ENCODE assay signal across 12 mouse cellular contexts in the genomic region with DNA sequence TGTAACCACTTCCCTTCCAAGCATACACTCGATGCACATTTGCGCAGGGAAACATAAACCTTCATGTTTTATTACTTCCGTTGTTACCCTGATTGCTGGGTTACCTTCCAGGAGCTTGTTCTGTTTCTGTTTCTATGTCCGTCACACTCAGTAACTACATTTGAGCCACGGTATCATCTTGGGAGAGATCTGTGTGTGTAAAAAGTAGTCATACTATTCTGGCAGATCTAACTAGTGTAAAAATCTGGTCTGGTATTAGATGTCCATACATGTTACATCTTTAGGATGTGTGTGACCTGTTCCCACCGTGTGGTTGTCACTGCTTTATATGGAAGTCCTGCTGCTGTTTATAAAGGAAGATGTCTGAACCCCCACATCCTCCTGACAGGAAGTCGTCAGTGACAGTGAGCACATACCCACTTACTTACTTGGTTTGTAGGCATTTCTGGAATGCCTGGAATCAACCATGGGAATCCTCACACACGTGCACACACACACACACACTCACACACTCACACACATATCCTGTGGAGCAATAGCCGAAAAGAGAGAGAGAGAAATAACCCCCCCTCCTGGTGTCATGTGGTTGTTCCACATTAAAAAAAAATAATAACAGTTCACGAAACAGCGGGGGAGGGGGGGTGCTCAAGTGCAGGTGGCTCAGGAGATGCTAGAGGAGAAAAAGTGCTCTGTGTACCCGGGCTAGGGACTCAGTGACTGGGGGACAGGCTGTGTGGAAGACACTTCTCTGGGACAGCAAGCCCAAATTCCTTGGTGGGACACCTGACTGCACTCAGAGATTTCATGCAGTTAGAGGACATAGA.
A peak's percentile ranks its signal among the peaks of the same experiment; 100 is the strongest.
DNase-seq lines count a peak whose midpoint lies in the region.
"Had no signal": no experiment of that assay in that cellular context is flagged by ENCODE, and none has a peak within 500 bp of the region (broad histone marks: within the 10 kb centered on the region; RNA-seq: fewer than 3 reads in every experiment).

No protein-coding gene starts in this region.

- peak overlapping the region; percentile 61 for H3K27ac ChIP-seq in brown adipose tissue, adult 24 weeks (replicated peaks; ENCODE audit: low read depth, low read length)
- H3K27ac ChIP-seq: embryonic facial prominence, embryonic 15.5 days; hindbrain, embryonic 12.5 days had no signal

- peaks cover 6% of the 10 kb centered on the region; the same call in 1 of the 2 replicates for H3K4me1 ChIP-seq in brown adipose tissue, adult 24 weeks (ENCODE audit: control insufficient read depth, insufficient read depth, insufficient read length, low read length)

- no peak overlapping the region for H3K4me3 ChIP-seq in brown adipose tissue, adult 24 weeks (ENCODE audit: insufficient read depth, low read depth, low read length)
- H3K4me3 ChIP-seq: embryonic facial prominence, embryonic 15.5 days; hindbrain, embryonic 12.5 days had no signal

- peak; percentile 83 for DNase-seq in heart, adult 11 months
- no peak for DNase-seq in heart, postnatal 25 days (ENCODE audit: low spot score)
- DNase-seq in kidney, postnatal 10 days: peak; percentile 35
- DNase-seq in kidney, adult 8-10 months: no peak
- DNase-seq in splenic B cell, adult 2 months (ENCODE audit: low read depth, low spot score): peak; percentile 58
- no peak for DNase-seq in gastrocnemius, adult 8-10 months (ENCODE audit: low spot score in 2 of 2)
- no peak for DNase-seq in ovary, adult 18-20 months (ENCODE audit: low spot score)
- DNase-seq: cerebellum, adult 9-11 months; right cerebral cortex, postnatal 25 days had no signal

- intact Hi-C loops in heart, postnatal 25 days (cut with DNase I): no loop called here

- H3K36me3 ChIP-seq in splenic B cell, adult 2 months (ENCODE audit: control insufficient read depth, insufficient read depth, low read length, poor library complexity, severe bottlenecking): no peaks in the 10 kb centered on the region

- H3K27me3 ChIP-seq in splenic B cell, adult 2 months (ENCODE audit: control insufficient read depth, insufficient read depth, low read length, poor library complexity, severe bottlenecking): no peaks in the 10 kb centered on the region
- H3K27me3 ChIP-seq: embryonic facial prominence, embryonic 15.5 days; hindbrain, embryonic 12.5 days had no signal

Comparison
In these comparisons a context has a peak if more than half of its experiments do, and no peak if none do; other contexts are left out.
1. DNase-seq: peak in heart, adult 11 months (single experiment), kidney, postnatal 10 days (single experiment) and splenic B cell, adult 2 months (single experiment); none in heart, postnatal 25 days (single experiment), kidney, adult 8-10 months (0 of 2), gastrocnemius, adult 8-10 months (0 of 2) and ovary, adult 18-20 months (single experiment).